Mouse (Mus musculus) thymus, adult 2 months (tissue): ENCODE results near the gene Eid2. TPM values are rescaled to one million over a fixed set of nuclear protein-coding genes. Genes with fewer than 3 reads are reported as not detected.

ENCODE experiments used
- DNase-seq: peaks from one replicate; pipeline ENCODE4 v3.0.0; 2021
- H3K27ac ChIP-seq: fragments of 200-500 bp; 2 replicates; pipeline ENCODE4 v1.5.1; 2012; ENCODE audit warnings: low read length, control low read depth; ENCODE audit not compliant: control insufficient read depth, insufficient read depth
- H3K27me3 ChIP-seq: fragments of 200-500 bp; 2 replicates; pipeline ENCODE4 v1.6.1; 2012; ENCODE audit warnings: mild to moderate bottlenecking, low read length, moderate library complexity, mixed read lengths; ENCODE audit not compliant: control insufficient read depth, insufficient read depth
- H3K36me3 ChIP-seq: fragments of 200-500 bp; 2 replicates; pipeline ENCODE4 v1.6.1; 2012; ENCODE audit warnings: mild to moderate bottlenecking, low read length, moderate library complexity; ENCODE audit not compliant: control insufficient read depth, insufficient read depth
- H3K4me1 ChIP-seq: fragments of 200-500 bp; replicated peaks from 2 replicates; pipeline ENCODE4 v1.6.1; 2012; ENCODE audit warnings: low read length; ENCODE audit not compliant: control insufficient read depth, insufficient read depth
- H3K4me3 ChIP-seq: fragments of 200-500 bp; 2 replicates; pipeline ENCODE4 v1.5.1; 2012; ENCODE audit warnings: mild to moderate bottlenecking, low read length, control low read depth, moderate library complexity; ENCODE audit not compliant: control insufficient read depth, insufficient read depth
- CTCF ChIP-seq: fragments of 200-500 bp; IDR thresholded peaks from 2 replicates; pipeline ENCODE4 v1.5.1; 2012; ENCODE audit warnings: mild to moderate bottlenecking, control low read depth, low read length, moderate library complexity, borderline replicate concordance; ENCODE audit not compliant: control insufficient read depth, poor library complexity, insufficient read depth; ENCODE audit errors: extremely low read depth
- POLR2A ChIP-seq: fragments of 200-500 bp; IDR thresholded peaks from 2 replicates; pipeline ENCODE4 v1.6.1; 2012; ENCODE audit warnings: mild to moderate bottlenecking, low read length, control low read depth, moderate library complexity; ENCODE audit not compliant: control insufficient read depth, poor library complexity, insufficient read depth; ENCODE audit errors: extremely low read depth
- WGBS: fragments of 180-500 bp; shearing (Covaris S2); methylation state at CpG from one replicate; pipeline ENCODE4 v1.1.7; 2018; 5-methylcytosine and 5-hydroxymethylcytosine counted together
- polyA plus RNA-seq: library from polyadenylated mRNA; depleted of rRNA; stranded (reverse); fragments of >200 nt; gene quantifications from 2 replicates; pipeline ENCODE4 v1.2.3, GENCODE M21; 2012

Gene Eid2
- polyA plus RNA-seq, 1 experiment: 4.6 TPM

DNA sequence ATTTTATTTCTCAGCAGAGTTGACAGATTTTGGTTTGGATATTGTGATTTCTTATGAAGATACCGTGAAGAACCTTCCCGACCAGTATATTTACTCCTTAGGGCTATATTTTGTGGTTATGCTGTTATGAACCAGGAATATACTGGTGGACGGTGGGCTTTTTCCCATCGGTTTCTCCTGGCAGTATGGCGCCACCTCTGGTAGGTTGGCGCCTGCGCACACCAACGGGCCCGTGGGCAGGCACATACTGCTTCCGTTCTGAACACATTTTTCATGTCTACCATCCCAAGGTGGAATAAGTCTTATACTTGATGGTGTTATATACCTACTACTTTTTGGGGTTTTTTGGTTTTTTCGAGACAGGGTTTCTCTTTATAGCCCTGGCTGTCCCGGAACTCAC lies 1.7 kb downstream of the Eid2 start:
- H3K4me3 ChIP-seq: no peak overlapping the region
- no peaks in the 10 kb centered on the region for H3K36me3 ChIP-seq
- no peaks in the 10 kb centered on the region for H3K27me3 ChIP-seq
- H3K27ac ChIP-seq: no peak overlapping the region
- peaks cover 4% of the 10 kb centered on the region; the same call in 1 of the 2 replicates for H3K4me1 ChIP-seq
- no peak for TF ChIP-seq CTCF
- no peak for TF ChIP-seq POLR2A
- no peak for DNase-seq
- 97% methylated on average over 12 of the region's 12 CpGs for WGBS

GRCm38 (mm10) chr7:28271761-28272160 lies 4.1 kb downstream of the Eid2 start:
- Histone ChIP-seq H3K27ac (no peak overlapping the region), H3K36me3 (no peaks in the 10 kb centered on the region), H3K4me1 (peaks cover 4% of the 10 kb centered on the region; the same call in 1 of the 2 replicates), H3K4me3 (no peak overlapping the region), H3K27me3 (no peaks in the 10 kb centered on the region)
- TF ChIP-seq POLR2A: no peak
- TF ChIP-seq CTCF: no peak
- DNase-seq: no peak
- WGBS: 77% methylated on average over 3 of the region's 3 CpGs

GRCm38 (mm10) chr7:28277237-28277614 lies 9.5 kb downstream of the Eid2 start:
- no peak for TF ChIP-seq POLR2A
- no peak for TF ChIP-seq CTCF
- 58% methylated on average over 8 of the region's 8 CpGs for WGBS
- H3K4me3 ChIP-seq: no peak overlapping the region

GRCm38 (mm10) chr7:28277615-28278278 lies 10.1 kb downstream of the Eid2 start, which contains the start of gene Eid2b:
Eid2b (plus strand) TSS chr7:28277739.
- WGBS: 4% methylated on average over 68 of the region's 68 CpGs

More at GRCm38 (mm10) chr7:28277237-28277614, 9.5 kb downstream of the Eid2 start:
- Histone ChIP-seq H3K27ac (no peak overlapping the region), H3K36me3 (no peaks in the 10 kb centered on the region), H3K4me1 (peaks cover 7% of the 10 kb centered on the region), H3K27me3 (no peaks in the 10 kb centered on the region)
- no peak for DNase-seq

GRCm38 (mm10) chr7:28278279-28278652 lies 10.6 kb downstream of the Eid2 start:
- peak overlapping the region; percentile 97 for H3K4me3 ChIP-seq
- no peaks in the 10 kb centered on the region for H3K27me3 ChIP-seq
- H3K36me3 ChIP-seq: no peaks in the 10 kb centered on the region
- WGBS: 91% methylated on average over 7 of the region's 7 CpGs
- no peak overlapping the region for H3K27ac ChIP-seq
- H3K4me1 ChIP-seq: peaks cover 7% of the 10 kb centered on the region
- DNase-seq: no peak
- TF ChIP-seq CTCF: no peak
- TF ChIP-seq POLR2A: no peak

More at GRCm38 (mm10) chr7:28277615-28278278, 10.1 kb downstream of the Eid2 start, which contains the start of gene Eid2b:
- Histone ChIP-seq H3K27ac (no peak within 1 kb of the TSS), H3K4me3 (peak within 1 kb of the TSS; percentile 97), H3K4me1 (peaks cover 7% of the 10 kb centered on the region), H3K36me3 (no peaks in the 10 kb centered on the region), H3K27me3 (no peaks in the 10 kb centered on the region)
- DNase-seq: peak; percentile 96
- TF ChIP-seq CTCF (peak; percentile 85), POLR2A (peak; percentile 42; the same call in 1 of the 2 replicates)

DNA sequence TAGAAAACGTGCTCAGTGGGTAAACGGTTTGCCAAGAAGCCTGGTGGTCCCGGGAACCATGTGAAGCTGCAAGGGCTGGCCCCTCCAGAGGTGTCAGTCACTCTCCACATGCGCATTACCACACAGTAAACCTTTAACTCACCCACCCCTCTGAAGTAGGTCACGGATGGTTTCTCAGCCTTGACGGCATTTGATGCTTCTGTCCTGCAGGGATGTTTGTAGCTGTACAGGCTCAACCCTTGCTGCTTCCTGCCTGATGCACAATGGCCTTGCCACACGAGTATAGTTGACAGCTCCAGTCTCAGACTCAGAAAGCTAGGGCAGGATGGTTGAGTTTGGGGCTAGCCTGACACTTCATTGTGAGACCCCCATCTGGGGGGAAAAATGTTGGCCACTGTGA lies 12.9 kb downstream of the Eid2 start:
- DNase-seq: peak; percentile 23
- H3K27ac ChIP-seq: no peak overlapping the region
- 87% methylated on average over 7 of the region's 7 CpGs for WGBS
- peaks cover 7% of the 10 kb centered on the region for H3K4me1 ChIP-seq
- no peaks in the 10 kb centered on the region for H3K27me3 ChIP-seq
- TF ChIP-seq CTCF (no peak), POLR2A (no peak)
- H3K36me3 ChIP-seq: no peaks in the 10 kb centered on the region
- no peak overlapping the region for H3K4me3 ChIP-seq
